Mouse (Mus musculus) heart, embryonic 10.5 days (tissue): Measurements from ENCODE around the gene Aaas. TPM values are rescaled to one million over a fixed set of nuclear protein-coding genes. Genes with fewer than 3 reads are reported as not detected.
"Not testable (repeated sequence)": the region's sequence is repeated elsewhere in the genome, so short reads cannot be mapped to it uniquely, and the experiment has no call there.

Experiments
- DNase-seq: peaks from one replicate; pipeline ENCODE4 v3.0.0-alpha.2; 2017; ENCODE audit warnings: low spot score
- H3K27ac ChIP-seq: fragments of 300-500 bp; sonication (generic); 2 replicates; pipeline ENCODE4 v1.5.1; 2016; ENCODE audit warnings: mild to moderate bottlenecking
- H3K27me3 ChIP-seq: fragments of 300-500 bp; sonication (generic); 2 replicates; pipeline ENCODE4 v1.6.1; 2016; ENCODE audit warnings: mild to moderate bottlenecking; ENCODE audit not compliant: poor library complexity, insufficient read depth, severe bottlenecking
- H3K36me3 ChIP-seq: fragments of 300-500 bp; sonication (generic); 2 replicates; pipeline ENCODE4 v1.6.1; 2016; ENCODE audit warnings: mild to moderate bottlenecking, moderate library complexity
- H3K4me1 ChIP-seq: fragments of 300-500 bp; sonication (generic); 2 replicates; pipeline ENCODE4 v1.6.1; 2016; ENCODE audit warnings: mild to moderate bottlenecking
- H3K4me3 ChIP-seq: fragments of 300-500 bp; sonication (generic); 2 replicates; pipeline ENCODE4 v1.5.1; 2016; ENCODE audit warnings: mild to moderate bottlenecking, moderate library complexity
- H3K9me3 ChIP-seq: fragments of 300-500 bp; sonication (generic); 2 replicates; pipeline ENCODE4 v1.6.1; 2016; ENCODE audit warnings: mild to moderate bottlenecking, moderate library complexity
- WGBS: fragments of 180-500 bp; shearing (Covaris S2); methylation state at CpG from one replicate; pipeline ENCODE4 v1.1.7; 2016; 5-methylcytosine and 5-hydroxymethylcytosine counted together
- polyA plus RNA-seq: library from polyadenylated mRNA; unstranded; fragments of >200 nt; fragmentation: Nextera tagmentation; extraction: Ambion mirVana; gene quantifications from 2 replicates; pipeline ENCODE4 v1.2.1, GENCODE M21; 2016

The Aaas gene
- polyA plus RNA-seq, 1 experiment from 2014 or later, result 96.4 TPM

- Histone ChIP-seq H3K27me3 (peaks cover 33% of the 10 kb centered on the region), H3K9me3 (no peaks in the 10 kb centered on the region), H3K27ac (no peak overlapping the region), H3K4me1 (peaks cover 48% of the 10 kb centered on the region), H3K4me3 (no peak overlapping the region), H3K36me3 (no peaks in the 10 kb centered on the region)
- 79% methylated on average over 2 of the region's 2 CpGs for WGBS
- no peak for DNase-seq
Observed at GRCm38 (mm10) chr15:102353986-102354385, 3.4 kb upstream of the Aaas start.

GRCm38 (mm10) chr15:102352177-102352576 lies 1.6 kb upstream of the Aaas start:
- no peak overlapping the region for H3K27ac ChIP-seq
- no peaks in the 10 kb centered on the region for H3K9me3 ChIP-seq
- peaks cover 10% of the 10 kb centered on the region for H3K36me3 ChIP-seq
- WGBS, result 51% methylated on average over 2 of the region's 2 CpGs
- H3K27me3 ChIP-seq, result peaks cover 15% of the 10 kb centered on the region
- no peak overlapping the region for H3K4me3 ChIP-seq
- H3K4me1 ChIP-seq, result peaks cover 35% of the 10 kb centered on the region
- DNase-seq, result no peak

DNA sequence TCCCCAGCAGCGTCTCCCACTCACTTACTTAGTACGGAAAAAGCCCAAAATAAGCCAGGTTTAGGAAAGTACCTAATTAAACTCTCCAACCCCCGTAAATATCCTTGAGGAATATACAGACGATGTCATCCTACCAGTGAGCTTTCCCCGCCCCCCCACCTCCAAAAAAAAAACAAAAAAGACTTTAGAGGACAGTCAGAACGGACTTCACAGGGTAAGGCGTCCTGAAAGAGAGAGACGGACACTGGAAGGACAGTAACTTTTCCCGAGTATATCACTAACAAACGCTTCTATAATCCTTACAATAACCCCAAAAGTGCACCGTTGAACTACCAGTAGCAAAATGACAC lies 346 bp upstream of the Aaas start:
- 8% methylated on average over 11 of the region's 11 CpGs for WGBS
- no peaks in the 10 kb centered on the region for H3K9me3 ChIP-seq
- peak overlapping the region; percentile 92 for H3K4me3 ChIP-seq
- DNase-seq, result no peak
- H3K36me3 ChIP-seq, result peaks cover 23% of the 10 kb centered on the region
- peak overlapping the region; percentile 91 for H3K27ac ChIP-seq
- H3K27me3 ChIP-seq, result peaks cover 3% of the 10 kb centered on the region
- peaks cover 23% of the 10 kb centered on the region for H3K4me1 ChIP-seq

DNA sequence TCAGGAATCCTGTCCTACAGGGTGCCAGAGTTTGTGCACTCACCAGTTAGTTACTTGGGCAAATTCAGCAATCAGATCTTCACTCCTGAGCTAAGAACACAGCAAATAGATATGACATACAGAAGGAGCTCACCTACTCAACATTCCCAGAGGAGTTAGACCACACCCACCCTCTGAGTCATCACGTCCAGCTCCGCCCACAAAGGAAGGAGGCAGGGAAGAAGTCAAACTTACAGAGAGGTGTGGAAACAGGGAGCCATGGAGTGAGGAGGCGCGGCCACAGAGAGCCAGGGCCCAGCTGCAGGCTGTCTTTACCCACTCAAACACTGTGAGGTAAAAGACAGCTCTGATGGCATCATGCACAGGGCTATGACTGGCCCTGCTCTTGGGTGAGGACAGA lies 4.1 kb downstream of the Aaas start:
- WGBS, result 77% methylated on average over 4 of the region's 4 CpGs
- H3K4me3 ChIP-seq, result no peak overlapping the region

GRCm38 (mm10) chr15:102344490-102344889 lies 6.1 kb downstream of the Aaas start:
- no peaks in the 10 kb centered on the region for H3K27me3 ChIP-seq
- H3K4me1 ChIP-seq, result peaks cover under 1% of the 10 kb centered on the region; the same call in 1 of the 2 replicates
- no peak overlapping the region for H3K4me3 ChIP-seq
- WGBS, result 88% methylated on average over 3 of the region's 3 CpGs
- DNase-seq, result no peak
- H3K36me3 ChIP-seq, result peaks cover 57% of the 10 kb centered on the region
- H3K9me3 ChIP-seq, result no peaks in the 10 kb centered on the region
- H3K27ac ChIP-seq, result no peak overlapping the region

More for the DNA sequence above, 4.1 kb downstream of the Aaas start:
- H3K27me3 ChIP-seq, result no peaks in the 10 kb centered on the region
- H3K27ac ChIP-seq, result no peak overlapping the region
- no peak for DNase-seq
- no peaks in the 10 kb centered on the region for H3K9me3 ChIP-seq
- H3K4me1 ChIP-seq, result peaks cover 10% of the 10 kb centered on the region
- H3K36me3 ChIP-seq, result peaks cover 46% of the 10 kb centered on the region

DNA sequence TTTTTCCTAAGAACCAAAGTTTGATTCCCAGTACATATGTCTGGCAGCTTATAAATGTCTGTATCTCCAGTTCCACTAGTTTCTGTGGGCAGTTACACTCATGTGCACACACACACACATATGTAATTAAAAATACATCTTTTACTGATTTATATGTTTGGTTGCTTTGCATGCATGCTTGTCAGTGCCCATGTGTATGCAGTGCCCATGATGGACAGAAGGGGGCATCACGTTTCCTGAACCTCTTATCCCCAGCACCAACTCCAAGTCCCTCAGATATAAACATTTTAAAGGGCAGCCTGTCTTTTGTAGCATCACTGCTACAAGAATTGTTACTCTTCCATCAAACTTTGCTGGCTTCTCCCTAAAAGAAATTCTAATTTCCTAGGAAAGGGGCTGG lies 9.0 kb downstream of the Aaas start:
- no peak for DNase-seq
- H3K9me3 ChIP-seq, result no peaks in the 10 kb centered on the region

GRCm38 (mm10) chr15:102339612-102340011 lies 11.0 kb downstream of the Aaas start:
- H3K9me3 ChIP-seq, result no peaks in the 10 kb centered on the region
- no peak overlapping the region for H3K27ac ChIP-seq
- no peaks in the 10 kb centered on the region for H3K4me1 ChIP-seq
- WGBS, result 64% methylated on average over 5 of the region's 5 CpGs
- H3K4me3 ChIP-seq, result no peak overlapping the region
- no peaks in the 10 kb centered on the region for H3K27me3 ChIP-seq
- H3K36me3 ChIP-seq, result peaks cover 67% of the 10 kb centered on the region
- DNase-seq, result no peak

More for the DNA sequence above, 9.0 kb downstream of the Aaas start:
- Histone ChIP-seq H3K36me3 (peaks cover 70% of the 10 kb centered on the region), H3K27me3 (no peaks in the 10 kb centered on the region), H3K4me1 (no peaks in the 10 kb centered on the region), H3K4me3 (no peak overlapping the region), H3K27ac (no peak overlapping the region)
- 2% methylated on average over 1 of the region's 1 CpGs for WGBS

GRCm38 (mm10) chr15:102336946-102337345 lies 13.6 kb downstream of the Aaas start:
- Histone ChIP-seq H3K9me3 (no peaks in the 10 kb centered on the region), H3K4me3 (no peak overlapping the region), H3K27ac (no peak overlapping the region), H3K27me3 (no peaks in the 10 kb centered on the region), H3K36me3 (peaks cover 76% of the 10 kb centered on the region), H3K4me1 (peaks cover 14% of the 10 kb centered on the region)
- DNase-seq, result no peak
- WGBS, result 84% methylated on average over 4 of the region's 4 CpGs

DNA sequence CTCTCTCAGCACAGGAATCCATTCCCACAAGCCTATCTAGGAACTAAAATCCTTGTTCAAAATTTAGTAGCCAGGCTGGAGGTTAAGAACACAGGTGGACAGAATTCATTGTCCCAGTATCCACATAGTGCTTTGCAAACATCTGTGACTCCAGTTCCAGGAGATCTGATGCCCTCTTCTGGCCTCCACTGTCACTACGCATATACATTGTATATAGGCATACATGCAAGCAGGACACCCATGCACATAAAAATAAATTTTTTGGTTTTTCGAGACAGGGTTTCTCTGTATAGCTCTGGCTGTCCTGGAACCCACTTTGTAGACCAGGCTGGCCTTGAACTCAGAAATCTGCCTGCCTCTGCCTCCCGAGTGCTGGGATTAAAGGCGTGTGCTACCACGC lies 14.6 kb downstream of the Aaas start:
- not testable (repeated sequence) for H3K4me3 ChIP-seq, DNase-seq, H3K27ac ChIP-seq, H3K27me3 ChIP-seq, H3K9me3 ChIP-seq
- 92% methylated on average over 5 of the region's 5 CpGs for WGBS
- H3K4me1 ChIP-seq, result peaks cover 19% of the 10 kb centered on the region
- H3K36me3 ChIP-seq, result peaks cover 76% of the 10 kb centered on the region

GRCm38 (mm10) chr15:102335254-102335653 lies 15.3 kb downstream of the Aaas start:
- H3K36me3 ChIP-seq, result peaks cover 77% of the 10 kb centered on the region

GRCm38 (mm10) chr15:102331610-102332015 lies 19.0 kb downstream of the Aaas start, which contains the start of gene Myg1:
Gene Myg1, plus strand, starts transcription at chr15:102331709.
- Histone ChIP-seq H3K4me1 (peaks cover 27% of the 10 kb centered on the region), H3K36me3 (peaks cover 62% of the 10 kb centered on the region), H3K27ac (peak within 1 kb of the TSS; percentile 86), H3K9me3 (no peaks in the 10 kb centered on the region), H3K4me3 (peak within 1 kb of the TSS; percentile 79), H3K27me3 (no peaks in the 10 kb centered on the region)
- WGBS, result under 1% methylated on average over 30 of the region's 30 CpGs
- peak; percentile 95 for DNase-seq

More at GRCm38 (mm10) chr15:102335254-102335653, 15.3 kb downstream of the Aaas start:
- Histone ChIP-seq H3K27ac (no peak overlapping the region), H3K4me1 (peaks cover 19% of the 10 kb centered on the region), H3K4me3 (no peak overlapping the region), H3K27me3 (no peaks in the 10 kb centered on the region), H3K9me3 (no peaks in the 10 kb centered on the region)
- no peak for DNase-seq
- WGBS, result 85% methylated on average over 8 of the region's 8 CpGs

DNA sequence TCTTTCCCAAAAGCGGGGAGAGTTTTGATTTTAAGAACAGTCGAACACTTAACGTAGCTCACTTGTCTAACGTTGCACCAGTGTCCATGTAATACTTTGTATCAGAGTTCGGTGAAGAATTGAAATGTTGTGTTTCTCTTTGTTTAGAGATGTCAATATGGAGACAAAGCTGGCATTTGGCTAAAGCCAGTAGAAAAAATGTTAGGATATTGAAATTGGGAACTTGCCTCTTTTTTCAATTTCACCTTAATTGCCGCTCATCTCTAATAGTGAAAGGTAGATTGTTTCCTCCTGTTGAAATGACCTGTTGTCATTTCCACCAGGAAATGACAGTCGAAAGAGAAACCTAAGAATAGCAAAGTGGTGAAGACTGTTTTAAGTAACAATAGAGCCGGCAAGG lies 23.7 kb downstream of the Aaas start:
- H3K27me3 ChIP-seq, result no peaks in the 10 kb centered on the region
- 0 out of 2 replicates have a peak overlapping the region, but pooled peaks have one; percentile 94 for H3K27ac ChIP-seq
- WGBS, result 61% methylated on average over 8 of the region's 8 CpGs
- H3K9me3 ChIP-seq, result no peaks in the 10 kb centered on the region
- H3K36me3 ChIP-seq, result peaks cover 52% of the 10 kb centered on the region
- H3K4me3 ChIP-seq, result peak overlapping the region; percentile 75
- H3K4me1 ChIP-seq, result peaks cover 12% of the 10 kb centered on the region
- no peak for DNase-seq

GRCm38 (mm10) chr15:102326022-102326576 lies 24.5 kb downstream of the Aaas start, which contains the start of gene Pfdn5:
Gene Pfdn5, plus strand, starts transcription at chr15:102326116.
- no peaks in the 10 kb centered on the region for H3K27me3 ChIP-seq
- H3K27ac ChIP-seq, result peak within 1 kb of the TSS; percentile 94
- no peaks in the 10 kb centered on the region for H3K9me3 ChIP-seq
- WGBS, result under 1% methylated on average over 40 of the region's 40 CpGs
- H3K4me3 ChIP-seq, result peak within 1 kb of the TSS; percentile 75
- H3K36me3 ChIP-seq, result peaks cover 60% of the 10 kb centered on the region
- H3K4me1 ChIP-seq, result peaks cover 8% of the 10 kb centered on the region; the same call in 1 of the 2 replicates
- DNase-seq, result peak; percentile 91
